Mouse (Mus musculus) myocyte (in vitro differentiated cells): ENCODE results near the gene Rbfox2. TPM values are rescaled to one million over a fixed set of nuclear protein-coding genes. Genes with fewer than 3 reads are reported as not detected.

ENCODE experiments used
- H3K27me3 ChIP-seq: one replicate; pipeline ENCODE4 v1.6.1; 2011; ENCODE audit not compliant: control insufficient read depth, insufficient read depth, insufficient read length
- H3K36me3 ChIP-seq: one replicate; pipeline ENCODE4 v1.6.1; 2011; ENCODE audit not compliant: control insufficient read depth, insufficient read depth
- H3K4me2 ChIP-seq: one replicate; pipeline ENCODE4 v1.6.1; 2011; ENCODE audit warnings: low read depth, control low read depth
- H3K4me3 ChIP-seq: one replicate; pipeline ENCODE4 v1.5.1; 2011; ENCODE audit warnings: mild to moderate bottlenecking, control low read depth, moderate library complexity
- H3K79me2 ChIP-seq: one replicate; pipeline ENCODE4 v1.6.1; 2011; ENCODE audit not compliant: control insufficient read depth, insufficient read depth
- H3ac ChIP-seq: one replicate; pipeline ENCODE4 v1.6.1; 2011; ENCODE audit not compliant: control insufficient read depth, insufficient read length
- CEBPB ChIP-seq: IDR thresholded peaks from 2 replicates; pipeline ENCODE4 v1.6.1; 2011; ENCODE audit warnings: mild to moderate bottlenecking, moderate library complexity; ENCODE audit not compliant: poor library complexity, insufficient read depth, severe bottlenecking
- E2F4 ChIP-seq: IDR thresholded peaks from one replicate; pipeline ENCODE4 v1.6.1; 2011; ENCODE audit warnings: mild to moderate bottlenecking, control low read depth, moderate library complexity; ENCODE audit not compliant: insufficient read depth
- MAX ChIP-seq: IDR thresholded peaks from one replicate; pipeline ENCODE4 v1.6.1; 2011; ENCODE audit warnings: low read depth, mild to moderate bottlenecking, control low read depth
- MYOD1 ChIP-seq, 3 experiments: IDR thresholded peaks; one replicate each; pipeline ENCODE4 v1.6.1; 2011; ENCODE audit warnings: control low read depth in 2 of 3, low read depth in 2 of 3, mild to moderate bottlenecking in 2 of 3, moderate library complexity in 1 of 3; ENCODE audit not compliant: insufficient read length in 2 of 3, control insufficient read depth in 1 of 3
- MYOG ChIP-seq, 3 experiments: IDR thresholded peaks; one replicate each; pipeline ENCODE4 v1.6.1; 2011; ENCODE audit warnings: control low read depth in 2 of 3, low read depth in 2 of 3, mild to moderate bottlenecking in 2 of 3; ENCODE audit not compliant: insufficient read length in 2 of 3, control insufficient read depth in 1 of 3, insufficient read depth in 1 of 3
- POLR2A ChIP-seq: IDR thresholded peaks from one replicate; pipeline ENCODE4 v1.6.1; 2011; ENCODE audit warnings: low read depth, mild to moderate bottlenecking, control low read depth, moderate library complexity; ENCODE audit not compliant: insufficient read length
- POLR2AphosphoS2 ChIP-seq: IDR thresholded peaks from one replicate; pipeline ENCODE4 v1.6.1; 2011; ENCODE audit warnings: low read depth, control low read depth; ENCODE audit not compliant: insufficient read length
- REST ChIP-seq: IDR thresholded peaks from one replicate; pipeline ENCODE4 v1.6.1; 2011; ENCODE audit warnings: mild to moderate bottlenecking, control low read depth, moderate library complexity; ENCODE audit not compliant: insufficient read depth, insufficient read length
- SRF ChIP-seq: IDR thresholded peaks from one replicate; pipeline ENCODE4 v1.6.1; 2011; ENCODE audit warnings: low read depth; ENCODE audit not compliant: control insufficient read depth, insufficient read length
- TCF12 ChIP-seq: IDR thresholded peaks from one replicate; pipeline ENCODE4 v1.6.1; 2011; ENCODE audit warnings: mild to moderate bottlenecking, control low read depth; ENCODE audit not compliant: poor library complexity, insufficient read depth, severe bottlenecking
- TCF3 ChIP-seq: IDR thresholded peaks from one replicate; pipeline ENCODE4 v1.6.1; 2011; ENCODE audit warnings: low read depth, control low read depth; ENCODE audit not compliant: insufficient read length
- USF1 ChIP-seq: IDR thresholded peaks from one replicate; pipeline ENCODE4 v1.6.1; 2011; ENCODE audit warnings: low read depth, mild to moderate bottlenecking, control low read depth, moderate library complexity
- polyA plus RNA-seq: library from polyadenylated mRNA; unstranded; fragments of >200 nt; fragmentation: generic; extraction: Trizol; gene quantifications from one replicate; pipeline ENCODE4 v1.2.1, GENCODE M21; 2012; ENCODE audit warnings: missing spikeins

Rbfox2 gene
- polyA plus RNA-seq, 1 experiment: 136 TPM

- Histone ChIP-seq H3ac (no peak overlapping the region), H3K4me3 (no peak overlapping the region), H3K27me3 (no peaks in the 10 kb centered on the region), H3K79me2 (no peaks in the 10 kb centered on the region), H3K36me3 (no peaks in the 10 kb centered on the region), H3K4me2 (peak overlapping the region; percentile 43)
- peak; percentile 32 for TF ChIP-seq POLR2A
- TF ChIP-seq MYOG (IDR thresholded peaks at IDR 0.05; ENCODE audit: control insufficient read depth in 1 of 3, insufficient read depth in 1 of 3, insufficient read length in 2 of 3, low read depth in 2 of 3): no peak
Measured at GRCm38 (mm10) chr15:77332272-77332991, 25.6 kb upstream of the Rbfox2 start.

DNA sequence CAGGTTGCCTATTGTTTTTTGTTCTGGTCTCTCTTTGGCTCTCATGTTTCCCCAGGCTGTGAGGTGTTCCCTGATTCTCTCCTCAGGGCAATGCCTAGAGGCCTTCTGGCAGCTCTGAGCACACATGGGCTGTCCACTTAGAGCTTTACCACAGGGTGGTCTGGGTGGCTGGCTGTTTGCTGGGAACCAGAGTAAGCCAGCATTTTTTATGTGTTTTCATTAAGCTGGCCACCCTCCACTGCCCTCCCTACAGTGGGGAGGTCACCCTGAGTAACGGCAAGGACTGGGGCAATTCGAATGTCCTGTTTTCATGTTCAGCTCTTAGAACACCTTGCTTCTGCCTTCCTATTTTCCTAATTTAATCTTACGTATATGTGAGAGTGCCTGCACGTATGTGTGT, 24.6 kb upstream of the Rbfox2 start:
- no peak overlapping the region for H3ac ChIP-seq
- TF ChIP-seq POLR2A: no peak
- TF ChIP-seq USF1: no peak
- no peak for TF ChIP-seq SRF
- TF ChIP-seq TCF3: no peak
- TF ChIP-seq MAX: no peak
- no peak for TF ChIP-seq E2F4
- TF ChIP-seq REST: no peak
- no peak for TF ChIP-seq MYOD1 (IDR thresholded peaks at IDR 0.05; ENCODE audit: control insufficient read depth in 1 of 3, insufficient read length in 2 of 3, low read depth in 2 of 3)
- no peak for TF ChIP-seq CEBPB
- TF ChIP-seq POLR2AphosphoS2: no peak
- TF ChIP-seq MYOG (IDR thresholded peaks at IDR 0.05; ENCODE audit: control insufficient read depth in 1 of 3, insufficient read depth in 1 of 3, insufficient read length in 2 of 3, low read depth in 2 of 3): no peak
- TF ChIP-seq TCF12: no peak

GRCm38 (mm10) chr15:77329681-77330180, 22.9 kb upstream of the Rbfox2 start:
- Histone ChIP-seq H3ac (no peak overlapping the region), H3K4me2 (no peak overlapping the region), H3K4me3 (no peak overlapping the region), H3K79me2 (no peaks in the 10 kb centered on the region), H3K27me3 (no peaks in the 10 kb centered on the region), H3K36me3 (no peaks in the 10 kb centered on the region)
- TF ChIP-seq USF1 (no peak), MYOG (IDR thresholded peaks at IDR 0.05; ENCODE audit: control insufficient read depth in 1 of 3, insufficient read depth in 1 of 3, insufficient read length in 2 of 3, low read depth in 2 of 3) (peak in 1 of 3 experiments; percentile 22)

More for the DNA sequence above, 24.6 kb upstream of the Rbfox2 start:
- Histone ChIP-seq H3K27me3 (no peaks in the 10 kb centered on the region), H3K4me2 (no peak overlapping the region), H3K79me2 (no peaks in the 10 kb centered on the region), H3K36me3 (no peaks in the 10 kb centered on the region), H3K4me3 (no peak overlapping the region)

GRCm38 (mm10) chr15:77326361-77326760, 19.6 kb upstream of the Rbfox2 start:
- peak overlapping the region; percentile 16 for H3K4me2 ChIP-seq
- H3ac ChIP-seq: no peak overlapping the region
- no peaks in the 10 kb centered on the region for H3K36me3 ChIP-seq
- no peak for TF ChIP-seq REST
- TF ChIP-seq MYOD1 (IDR thresholded peaks at IDR 0.05; ENCODE audit: control insufficient read depth in 1 of 3, insufficient read length in 2 of 3, low read depth in 2 of 3): no peak
- TF ChIP-seq POLR2AphosphoS2: no peak
- no peak for TF ChIP-seq TCF3
- TF ChIP-seq MAX: no peak
- H3K27me3 ChIP-seq: no peaks in the 10 kb centered on the region
- no peak overlapping the region for H3K4me3 ChIP-seq
- no peaks in the 10 kb centered on the region for H3K79me2 ChIP-seq

GRCm38 (mm10) chr15:77324426-77324825, 17.6 kb upstream of the Rbfox2 start:
- Histone ChIP-seq H3K4me3 (no peak overlapping the region), H3K27me3 (no peaks in the 10 kb centered on the region), H3K79me2 (no peaks in the 10 kb centered on the region), H3ac (no peak overlapping the region), H3K36me3 (no peaks in the 10 kb centered on the region), H3K4me2 (no peak overlapping the region)
- no peak for TF ChIP-seq REST
- no peak for TF ChIP-seq POLR2AphosphoS2
- no peak for TF ChIP-seq TCF3
- no peak for TF ChIP-seq USF1
- no peak for TF ChIP-seq MYOG (IDR thresholded peaks at IDR 0.05; ENCODE audit: control insufficient read depth in 1 of 3, insufficient read depth in 1 of 3, insufficient read length in 2 of 3, low read depth in 2 of 3)

DNA sequence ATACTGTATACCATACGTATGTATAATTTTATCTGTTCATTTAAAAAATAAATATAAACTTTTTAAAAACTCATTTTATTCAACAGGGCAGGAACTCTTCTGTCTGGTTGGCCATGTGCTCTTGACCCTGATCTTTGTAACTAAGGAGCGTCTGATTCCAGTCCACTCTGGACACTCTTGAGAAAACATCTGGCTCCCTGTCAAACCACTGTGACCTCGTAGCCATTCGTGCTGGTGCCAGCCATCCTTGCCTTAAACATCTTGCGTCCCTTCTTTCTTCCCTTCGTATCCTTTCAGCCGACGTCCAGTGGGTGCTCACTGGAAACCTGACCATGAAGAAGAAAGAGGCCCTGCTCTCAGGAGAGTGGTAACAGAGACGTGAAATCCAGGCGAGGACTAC, 16.4 kb upstream of the Rbfox2 start:
- no peaks in the 10 kb centered on the region for H3K27me3 ChIP-seq
- no peak overlapping the region for H3K4me3 ChIP-seq
- TF ChIP-seq E2F4 (no peak), TCF12 (no peak), MAX (no peak), TCF3 (no peak), SRF (no peak), MYOG (IDR thresholded peaks at IDR 0.05; ENCODE audit: control insufficient read depth in 1 of 3, insufficient read depth in 1 of 3, insufficient read length in 2 of 3, low read depth in 2 of 3) (no peak), REST (no peak), CEBPB (no peak), USF1 (no peak), MYOD1 (IDR thresholded peaks at IDR 0.05; ENCODE audit: control insufficient read depth in 1 of 3, insufficient read length in 2 of 3, low read depth in 2 of 3) (no peak), POLR2A (no peak), POLR2AphosphoS2 (no peak)
- H3K4me2 ChIP-seq: no peak overlapping the region
- H3K36me3 ChIP-seq: no peaks in the 10 kb centered on the region
- no peak overlapping the region for H3ac ChIP-seq
- no peaks in the 10 kb centered on the region for H3K79me2 ChIP-seq
